Mouse (Mus musculus) ES-Bruce4 (cell line): ENCODE results near the gene Ap1b1. TPM values are rescaled to one million over a fixed set of nuclear protein-coding genes. Genes with fewer than 3 reads are reported as not detected.

Experiments used
- H3K27ac ChIP-seq: 2 replicates; pipeline ENCODE4 v1.5.1; 2012; ENCODE audit warnings: low read length, inconsistent platforms; ENCODE audit not compliant: insufficient read depth
- H3K27me3 ChIP-seq: 2 replicates; pipeline ENCODE4 v1.6.1; 2012; ENCODE audit warnings: mild to moderate bottlenecking, low read length, inconsistent platforms; ENCODE audit not compliant: control insufficient read depth, poor library complexity, insufficient read depth, severe bottlenecking
- H3K36me3 ChIP-seq: 2 replicates; pipeline ENCODE4 v1.6.1; 2012; ENCODE audit warnings: inconsistent platforms, mild to moderate bottlenecking, low read length, moderate library complexity; ENCODE audit not compliant: control insufficient read depth, poor library complexity, insufficient read depth, severe bottlenecking
- H3K4me1 ChIP-seq: one replicate; pipeline ENCODE4 v1.8.1; 2011; ENCODE audit warnings: low read length; ENCODE audit not compliant: control insufficient read depth, insufficient read depth
- H3K4me3 ChIP-seq: 2 replicates; pipeline ENCODE4 v1.5.1; 2011; ENCODE audit warnings: low read depth, mild to moderate bottlenecking, low read length
- H3K9ac ChIP-seq: 2 replicates; pipeline ENCODE4 v1.6.1; 2012; ENCODE audit warnings: low read depth, mild to moderate bottlenecking, inconsistent platforms; ENCODE audit not compliant: poor library complexity, severe bottlenecking
- H3K9me3 ChIP-seq: replicated peaks from 2 replicates; pipeline ENCODE4 v1.6.1; 2012; ENCODE audit warnings: mild to moderate bottlenecking, low read length, inconsistent platforms; ENCODE audit not compliant: control insufficient read depth, poor library complexity, insufficient read depth, severe bottlenecking
- CTCF ChIP-seq: IDR thresholded peaks from one replicate; pipeline ENCODE4 v1.8.1; 2011; ENCODE audit warnings: low read depth, low read length
- EP300 ChIP-seq: IDR thresholded peaks from 2 replicates; pipeline ENCODE4 v1.6.1; 2011; ENCODE audit warnings: low read depth, low read length; ENCODE audit not compliant: insufficient read depth
- POLR2A ChIP-seq: IDR thresholded peaks from one replicate; pipeline ENCODE4 v1.8.1; 2011; ENCODE audit warnings: low read length; ENCODE audit not compliant: insufficient read depth
- polyA plus RNA-seq: library from polyadenylated mRNA; stranded (reverse); fragments of >200 nt; gene quantifications from 2 replicates; pipeline ENCODE4 v1.2.4, GENCODE M21; 2011; ENCODE audit warnings: low read depth; ENCODE audit not compliant: missing spikeins, insufficient read depth, insufficient read length

Gene Ap1b1
- polyA plus RNA-seq, 1 experiment, result 61.2 TPM

- Histone ChIP-seq H3K9ac (no peak overlapping the region), H3K9me3 (no peaks in the 10 kb centered on the region), H3K27me3 (0 out of 2 replicates have a peak, but pooled peaks cover 3% of the 10 kb centered on the region), H3K36me3 (no peaks in the 10 kb centered on the region), H3K4me3 (no peak overlapping the region), H3K4me1 (peaks cover 4% of the 10 kb centered on the region), H3K27ac (no peak overlapping the region)
- TF ChIP-seq CTCF, result no peak
- no peak for TF ChIP-seq EP300
- no peak for TF ChIP-seq POLR2A
Measured at GRCm38 (mm10) chr11:5062860-5063505, 76.4 kb downstream of the Ap1b1 start.

- TF ChIP-seq CTCF (no peak), EP300 (no peak)
- peak overlapping the region; percentile 85 for H3K9ac ChIP-seq
- H3K4me3 ChIP-seq, result peak overlapping the region; percentile 78
- peaks cover 4% of the 10 kb centered on the region for H3K4me1 ChIP-seq
- H3K27me3 ChIP-seq, result no peaks in the 10 kb centered on the region
- H3K27ac ChIP-seq, result no peak overlapping the region
- H3K36me3 ChIP-seq, result peaks cover 4% of the 10 kb centered on the region; the same call in 1 of the 2 replicates
- no peaks in the 10 kb centered on the region for H3K9me3 ChIP-seq
Measured at GRCm38 (mm10) chr11:5063561-5064281, 77.1 kb downstream of the Ap1b1 start.

- Histone ChIP-seq H3K4me3 (peak overlapping the region; percentile 78), H3K36me3 (peaks cover 10% of the 10 kb centered on the region), H3K9ac (peak overlapping the region; percentile 85), H3K27ac (no peak overlapping the region), H3K4me1 (peaks cover 4% of the 10 kb centered on the region), H3K9me3 (no peaks in the 10 kb centered on the region), H3K27me3 (no peaks in the 10 kb centered on the region)
- TF ChIP-seq EP300 (no peak), POLR2A (no peak), CTCF (no peak)
Measured at GRCm38 (mm10) chr11:5064282-5065055, 77.8 kb downstream of the Ap1b1 start.

- Histone ChIP-seq H3K27ac (peak within 1 kb of the TSS; percentile 3; the same call in 1 of the 2 replicates), H3K27me3 (no peaks in the 10 kb centered on the region), H3K36me3 (peaks cover 16% of the 10 kb centered on the region), H3K4me3 (peak within 1 kb of the TSS; percentile 78), H3K4me1 (peaks cover 4% of the 10 kb centered on the region), H3K9ac (peak within 1 kb of the TSS; percentile 85), H3K9me3 (no peaks in the 10 kb centered on the region)
- TF ChIP-seq POLR2A (no peak), CTCF (peak; percentile 72)
Measured at GRCm38 (mm10) chr11:5065056-5065821, 78.6 kb downstream of the Ap1b1 start, which contains the start of gene Gas2l1. TSS of gene Gas2l1 (minus strand) at chr11:5065327.

- Histone ChIP-seq H3K27me3 (no peaks in the 10 kb centered on the region), H3K4me3 (no peak overlapping the region), H3K4me1 (peaks cover 2% of the 10 kb centered on the region), H3K9ac (no peak overlapping the region), H3K36me3 (peaks cover 34% of the 10 kb centered on the region), H3K9me3 (no peaks in the 10 kb centered on the region), H3K27ac (no peak overlapping the region)
- no peak for TF ChIP-seq POLR2A
- TF ChIP-seq EP300, result no peak
- no peak for TF ChIP-seq CTCF
Measured at GRCm38 (mm10) chr11:5067063-5067462, 80.4 kb downstream of the Ap1b1 start.
